Mouse (Mus musculus): ENCODE measurements around the gene Zfp276. TPM values are rescaled to one million over a fixed set of nuclear protein-coding genes. Genes with fewer than 3 reads are reported as not detected.
"Not testable (repeated sequence)": the region's sequence is repeated elsewhere in the genome, so short reads cannot be mapped to it uniquely, and the experiment has no call there.

Zfp276 gene
- polyA plus RNA-seq, 1 experiment from 2014 or later = 19.2 TPM

DNA sequence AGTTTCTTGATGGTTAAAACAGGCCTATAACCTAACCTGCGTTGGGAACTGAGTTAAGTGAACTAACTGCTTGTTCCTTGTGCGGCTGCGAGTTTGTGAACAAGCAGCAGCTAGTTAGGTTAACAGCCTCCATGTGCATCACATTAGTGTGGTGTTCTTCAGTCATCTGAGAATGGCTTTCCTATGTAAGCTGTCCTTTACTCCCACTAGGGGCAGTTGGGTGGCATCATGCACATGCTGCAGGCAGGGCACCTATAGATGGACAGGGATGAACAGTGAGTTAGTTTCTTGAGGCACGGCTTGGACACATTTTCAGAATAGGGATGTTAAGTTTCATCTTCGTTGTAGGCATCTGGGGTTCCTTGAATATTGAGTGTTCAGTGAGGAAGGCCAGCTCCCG, 1.2 kb downstream of the Zfp276 start:
- H3K9me3 ChIP-seq (replicated peaks; ENCODE audit: control insufficient read depth, low read length) = no peaks in the 10 kb centered on the region
- peak overlapping the region; percentile 99 for H3K9ac ChIP-seq (ENCODE audit: low read length)
- H3K4me3 ChIP-seq (replicated peaks; ENCODE audit: low read length) = peak overlapping the region; percentile 99
- peaks cover 20% of the 10 kb centered on the region for H3K4me1 ChIP-seq (ENCODE audit: control insufficient read depth, insufficient read depth, low read length)
- no peak for ATAC-seq (ENCODE audit: insufficient read depth, low FRiP score)
- peak overlapping the region; percentile 94 for H3K4me2 ChIP-seq (ENCODE audit: low read depth, low read length)
- 69% methylated on average over 6 of the region's 6 CpGs for WGBS
- H3K36me3 ChIP-seq (ENCODE audit: control insufficient read depth, insufficient read depth, low read length) = peaks cover 18% of the 10 kb centered on the region
- no peaks in the 10 kb centered on the region for H3K27me3 ChIP-seq (ENCODE audit: control insufficient read depth, insufficient read depth, low read length)
- H3K27ac ChIP-seq (ENCODE audit: low read length) = no peak overlapping the region

DNA sequence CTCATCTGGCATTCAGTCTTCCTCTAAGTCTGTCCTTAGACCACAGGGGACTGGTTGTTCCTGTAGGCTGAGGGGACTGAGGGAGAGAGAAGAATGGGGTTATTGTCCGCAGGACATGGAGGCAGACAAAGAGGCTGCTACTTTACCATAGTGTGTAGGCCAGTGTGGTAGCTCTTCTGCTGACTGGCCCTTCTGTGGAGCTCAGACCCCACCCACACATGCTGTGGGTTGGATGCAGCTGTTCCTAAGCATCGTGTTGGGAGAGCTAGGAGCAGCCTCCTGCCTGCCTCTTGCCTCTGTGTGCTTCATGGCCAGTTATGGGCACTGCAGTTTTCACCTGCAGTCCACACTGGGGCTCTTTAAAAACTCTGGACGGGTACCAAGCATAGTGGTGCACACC, 3.1 kb downstream of the Zfp276 start:
- no peak for ATAC-seq (ENCODE audit: insufficient read depth, low FRiP score)
- 80% methylated on average over 3 of the region's 3 CpGs for WGBS
- Histone ChIP-seq H3K27me3 (ENCODE audit: control insufficient read depth, insufficient read depth, low read length) (no peaks in the 10 kb centered on the region), H3K4me2 (ENCODE audit: low read depth, low read length) (no peak overlapping the region), H3K9me3 (replicated peaks; ENCODE audit: control insufficient read depth, low read length) (no peaks in the 10 kb centered on the region), H3K27ac (ENCODE audit: low read length) (no peak overlapping the region), H3K4me3 (replicated peaks; ENCODE audit: low read length) (no peak overlapping the region), H3K4me1 (ENCODE audit: control insufficient read depth, insufficient read depth, low read length) (peaks cover 20% of the 10 kb centered on the region), H3K36me3 (ENCODE audit: control insufficient read depth, insufficient read depth, low read length) (peaks cover 13% of the 10 kb centered on the region), H3K9ac (ENCODE audit: low read length) (no peak overlapping the region)

DNA sequence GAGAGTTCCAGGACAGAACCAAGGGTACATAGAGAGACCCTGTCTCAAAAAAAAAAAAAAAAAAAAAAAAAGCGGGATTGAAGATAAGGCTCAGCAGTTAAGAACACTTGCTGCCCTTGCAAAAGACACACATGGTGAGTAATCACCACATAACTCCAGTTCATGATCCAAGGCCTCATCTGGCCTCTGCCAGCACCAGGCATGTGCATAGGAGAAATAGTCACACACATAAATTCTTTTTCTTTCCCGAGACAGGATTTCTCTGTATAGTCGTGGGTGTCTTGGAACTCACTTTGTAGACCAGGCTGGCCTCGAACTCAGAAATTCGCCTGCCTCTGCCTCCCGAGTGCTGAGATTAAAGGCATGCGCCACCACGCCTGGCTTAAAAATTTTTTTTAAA, 3.6 kb downstream of the Zfp276 start:
- ATAC-seq (ENCODE audit: insufficient read depth, low FRiP score); H3K9me3 ChIP-seq (replicated peaks; ENCODE audit: control insufficient read depth, low read length): not testable (repeated sequence)
- peaks cover 13% of the 10 kb centered on the region for H3K36me3 ChIP-seq (ENCODE audit: control insufficient read depth, insufficient read depth, low read length)

DNA sequence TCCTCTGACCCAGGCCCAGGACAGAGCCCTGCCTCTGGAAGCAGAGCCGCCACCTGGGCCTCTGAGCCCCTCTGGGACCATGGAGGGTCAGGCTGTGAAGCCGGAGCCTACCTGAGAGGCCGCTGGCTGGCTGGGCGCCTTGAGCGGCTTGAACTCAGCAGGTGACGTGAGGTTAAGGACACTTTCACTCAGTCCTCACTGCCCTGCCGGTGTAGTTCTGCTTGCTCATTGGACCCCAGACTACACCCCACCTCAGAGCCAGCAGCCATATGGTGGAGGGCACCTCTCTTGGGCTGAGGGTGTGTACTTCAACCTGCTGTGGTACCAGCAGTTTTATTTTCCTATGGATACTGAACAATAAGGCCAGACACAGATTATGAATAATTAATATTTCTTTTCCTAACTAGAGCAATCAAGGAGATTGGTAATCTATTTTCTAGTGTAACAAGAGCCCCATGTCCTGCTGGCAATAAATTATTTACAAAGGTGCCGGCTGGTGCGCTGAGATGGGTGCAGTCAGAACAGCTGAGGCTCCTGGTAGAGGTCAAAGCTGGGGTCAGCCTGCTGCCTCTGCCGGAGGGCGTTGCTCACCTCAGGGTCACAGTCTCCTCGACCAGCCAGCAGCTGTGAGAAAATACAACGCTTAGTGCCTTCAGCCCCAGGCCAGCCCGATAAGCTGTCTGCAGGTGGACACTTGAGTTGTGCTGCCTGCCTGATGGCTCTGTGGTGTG, 14.1 kb downstream of the Zfp276 start:
- H3K27ac ChIP-seq (ENCODE audit: low read length) = no peak overlapping the region
- 66% methylated on average over 14 of the region's 14 CpGs for WGBS
- no peaks in the 10 kb centered on the region; the same call in 1 of the 2 replicates for H3K4me1 ChIP-seq (ENCODE audit: control insufficient read depth, insufficient read depth, low read length)
- H3K4me2 ChIP-seq (ENCODE audit: low read depth, low read length) = no peak overlapping the region
- no peaks in the 10 kb centered on the region for H3K9me3 ChIP-seq (replicated peaks; ENCODE audit: control insufficient read depth, low read length)
- no peaks in the 10 kb centered on the region for H3K27me3 ChIP-seq (ENCODE audit: control insufficient read depth, insufficient read depth, low read length)
- peaks cover 27% of the 10 kb centered on the region for H3K36me3 ChIP-seq (ENCODE audit: control insufficient read depth, insufficient read depth, low read length)
- no peak for ATAC-seq (ENCODE audit: insufficient read depth, low FRiP score)
- no peak overlapping the region for H3K9ac ChIP-seq (ENCODE audit: low read length)
- no peak overlapping the region for H3K4me3 ChIP-seq (replicated peaks; ENCODE audit: low read length)

More for the DNA sequence above, 3.6 kb downstream of the Zfp276 start:
- not testable (repeated sequence) for H3K9ac ChIP-seq (ENCODE audit: low read length); H3K4me2 ChIP-seq (ENCODE audit: low read depth, low read length); H3K4me3 ChIP-seq (replicated peaks; ENCODE audit: low read length); H3K27ac ChIP-seq (ENCODE audit: low read length); H3K27me3 ChIP-seq (ENCODE audit: control insufficient read depth, insufficient read depth, low read length)
- peaks cover 17% of the 10 kb centered on the region for H3K4me1 ChIP-seq (ENCODE audit: control insufficient read depth, insufficient read depth, low read length)
- 85% methylated on average over 8 of the region's 8 CpGs for WGBS

DNA sequence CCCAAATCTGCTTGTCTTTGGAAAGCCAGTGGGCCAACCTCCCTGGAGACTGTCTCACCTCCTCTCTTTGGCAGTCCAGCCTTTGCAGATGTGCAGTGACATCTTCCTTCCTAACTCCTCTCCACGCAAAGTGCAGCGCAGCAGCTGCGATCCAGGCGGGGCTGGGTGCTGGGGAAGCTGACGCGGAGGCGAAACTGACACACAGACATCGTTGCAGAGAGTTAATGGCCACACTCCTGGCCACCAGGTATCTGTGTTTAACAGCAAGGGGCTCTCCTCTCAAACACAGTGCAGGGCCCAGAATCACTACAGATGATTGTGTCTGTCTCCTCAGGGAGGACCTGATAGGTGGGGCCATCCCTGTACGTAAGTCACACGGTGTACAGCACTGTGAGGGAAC, 17.2 kb downstream of the Zfp276 start:
- no peak overlapping the region for H3K9ac ChIP-seq (ENCODE audit: low read length)
- H3K4me2 ChIP-seq (ENCODE audit: low read depth, low read length) = no peak overlapping the region
- ATAC-seq (ENCODE audit: insufficient read depth, low FRiP score) = no peak
- H3K27me3 ChIP-seq (ENCODE audit: control insufficient read depth, insufficient read depth, low read length) = no peaks in the 10 kb centered on the region
- H3K9me3 ChIP-seq (replicated peaks; ENCODE audit: control insufficient read depth, low read length) = no peaks in the 10 kb centered on the region
- WGBS = 83% methylated on average over 10 of the region's 10 CpGs
- H3K4me1 ChIP-seq (ENCODE audit: control insufficient read depth, insufficient read depth, low read length) = no peaks in the 10 kb centered on the region; the same call in 1 of the 2 replicates
- H3K27ac ChIP-seq (ENCODE audit: low read length) = no peak overlapping the region
- H3K36me3 ChIP-seq (ENCODE audit: control insufficient read depth, insufficient read depth, low read length) = peaks cover 8% of the 10 kb centered on the region; the same call in 1 of the 2 replicates
- H3K4me3 ChIP-seq (replicated peaks; ENCODE audit: low read length) = no peak overlapping the region

DNA sequence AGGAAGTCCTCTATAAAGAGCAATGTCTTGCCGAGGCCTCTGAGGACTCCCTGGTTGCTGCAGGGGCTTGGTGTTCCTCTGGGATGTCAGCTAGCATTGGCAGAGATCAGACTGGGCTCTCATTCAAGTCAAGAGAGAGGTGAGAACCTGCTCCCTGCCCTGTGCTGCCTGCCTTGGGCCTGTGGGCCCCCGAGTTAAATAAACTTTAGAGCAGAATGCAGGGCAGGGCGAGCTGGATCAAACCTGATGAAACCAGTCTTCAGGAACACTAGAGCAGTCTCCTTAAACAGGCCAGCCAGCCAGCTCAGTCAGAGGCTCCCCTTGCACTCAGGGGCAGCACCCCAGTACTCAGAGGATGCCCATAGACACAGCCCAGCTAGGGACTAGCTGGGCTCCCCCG, 17.9 kb downstream of the Zfp276 start:
- H3K9me3 ChIP-seq (replicated peaks; ENCODE audit: control insufficient read depth, low read length) = no peaks in the 10 kb centered on the region
- 71% methylated on average over 4 of the region's 4 CpGs for WGBS
- H3K9ac ChIP-seq (ENCODE audit: low read length) = 0 out of 2 replicates have a peak overlapping the region, but pooled peaks have one; percentile 0
- ATAC-seq (ENCODE audit: insufficient read depth, low FRiP score) = peak; percentile 44; the same call in 1 of the 2 replicates
- H3K27ac ChIP-seq (ENCODE audit: low read length) = no peak overlapping the region
- no peak overlapping the region for H3K4me2 ChIP-seq (ENCODE audit: low read depth, low read length)
- no peak overlapping the region for H3K4me3 ChIP-seq (replicated peaks; ENCODE audit: low read length)
- H3K4me1 ChIP-seq (ENCODE audit: control insufficient read depth, insufficient read depth, low read length) = no peaks in the 10 kb centered on the region; the same call in 1 of the 2 replicates
- peaks cover 8% of the 10 kb centered on the region; the same call in 1 of the 2 replicates for H3K36me3 ChIP-seq (ENCODE audit: control insufficient read depth, insufficient read depth, low read length)
- no peaks in the 10 kb centered on the region for H3K27me3 ChIP-seq (ENCODE audit: control insufficient read depth, insufficient read depth, low read length)

DNA sequence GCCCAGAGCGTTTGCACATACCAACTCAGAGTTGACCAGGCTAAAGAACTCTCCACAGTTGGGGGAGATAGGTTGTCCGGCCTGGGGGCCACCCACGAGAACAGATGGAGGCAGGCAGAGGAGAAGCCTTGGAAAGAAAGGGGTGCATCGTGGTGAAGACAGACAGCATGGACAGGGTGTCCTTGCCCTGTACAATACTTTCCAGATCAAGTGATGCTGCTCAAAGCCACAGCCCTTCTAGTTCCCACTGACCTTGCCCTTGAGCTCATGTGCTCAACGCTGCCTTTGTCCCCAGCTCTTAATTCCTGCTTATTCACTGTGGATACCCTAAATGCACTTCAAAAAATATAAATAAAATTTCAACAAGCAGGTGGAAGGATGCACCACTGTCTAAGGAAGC, 20.5 kb downstream of the Zfp276 start:
- H3K27me3 ChIP-seq (ENCODE audit: control insufficient read depth, insufficient read depth, low read length) = no peaks in the 10 kb centered on the region
- H3K27ac ChIP-seq (ENCODE audit: low read length) = no peak overlapping the region
- H3K9me3 ChIP-seq (replicated peaks; ENCODE audit: control insufficient read depth, low read length) = no peaks in the 10 kb centered on the region
- no peaks in the 10 kb centered on the region; the same call in 1 of the 2 replicates for H3K4me1 ChIP-seq (ENCODE audit: control insufficient read depth, insufficient read depth, low read length)
- no peak overlapping the region for H3K4me2 ChIP-seq (ENCODE audit: low read depth, low read length)
- no peaks in the 10 kb centered on the region for H3K36me3 ChIP-seq (ENCODE audit: control insufficient read depth, insufficient read depth, low read length)
- H3K4me3 ChIP-seq (replicated peaks; ENCODE audit: low read length) = no peak overlapping the region
- WGBS = 87% methylated on average over 5 of the region's 5 CpGs
- H3K9ac ChIP-seq (ENCODE audit: low read length) = no peak overlapping the region
- ATAC-seq (ENCODE audit: insufficient read depth, low FRiP score) = no peak

DNA sequence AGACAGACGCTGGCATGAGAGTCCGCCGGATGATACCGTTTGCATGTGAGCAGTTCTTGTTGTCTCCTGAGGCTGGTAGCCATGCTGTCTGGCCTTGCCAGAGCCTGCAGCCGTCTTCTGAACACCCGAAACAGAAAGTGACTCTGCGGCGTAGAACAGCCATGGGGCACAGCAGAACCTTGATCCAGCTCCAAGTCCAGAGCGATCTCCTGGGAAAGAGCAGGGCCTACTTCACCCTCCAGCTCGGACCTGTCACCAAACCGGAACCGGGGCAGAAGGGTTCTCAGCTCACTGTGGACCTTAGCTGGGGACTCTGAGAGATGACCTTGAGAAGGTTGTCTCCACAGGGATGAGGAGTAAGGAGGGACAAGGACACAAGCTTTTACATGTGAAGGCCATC, 21.1 kb downstream of the Zfp276 start:
- WGBS = 94% methylated on average over 12 of the region's 12 CpGs
- ATAC-seq (ENCODE audit: insufficient read depth, low FRiP score) = no peak
- Histone ChIP-seq H3K9ac (ENCODE audit: low read length) (no peak overlapping the region), H3K4me2 (ENCODE audit: low read depth, low read length) (no peak overlapping the region), H3K9me3 (replicated peaks; ENCODE audit: control insufficient read depth, low read length) (no peaks in the 10 kb centered on the region), H3K4me3 (replicated peaks; ENCODE audit: low read length) (no peak overlapping the region), H3K27ac (ENCODE audit: low read length) (no peak overlapping the region), H3K4me1 (ENCODE audit: control insufficient read depth, insufficient read depth, low read length) (no peaks in the 10 kb centered on the region; the same call in 1 of the 2 replicates), H3K27me3 (ENCODE audit: control insufficient read depth, insufficient read depth, low read length) (no peaks in the 10 kb centered on the region), H3K36me3 (ENCODE audit: control insufficient read depth, insufficient read depth, low read length) (no peaks in the 10 kb centered on the region)

DNA sequence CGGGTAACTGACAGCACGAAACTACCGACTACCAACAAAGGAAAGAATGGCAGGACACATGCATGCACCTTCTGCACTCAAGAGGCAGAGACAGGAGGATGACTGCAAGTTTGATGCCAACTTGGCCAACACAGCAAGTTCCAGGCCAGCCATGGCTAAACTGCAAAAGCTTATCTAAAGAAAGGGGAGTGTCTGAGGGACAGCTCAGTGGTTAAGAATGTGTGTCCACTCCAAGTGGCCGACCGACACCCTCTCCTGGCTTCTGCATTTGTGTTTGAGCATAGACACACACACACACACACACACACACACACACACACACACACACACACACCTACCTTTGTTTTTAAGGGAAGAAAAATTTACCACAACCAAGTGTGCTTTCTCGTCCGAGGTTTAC, 24.4 kb downstream of the Zfp276 start:
- no peak overlapping the region for H3K4me3 ChIP-seq (replicated peaks; ENCODE audit: low read length)
- H3K36me3 ChIP-seq (ENCODE audit: control insufficient read depth, insufficient read depth, low read length) = no peaks in the 10 kb centered on the region
- H3K9ac ChIP-seq (ENCODE audit: low read length) = no peak overlapping the region
- no peaks in the 10 kb centered on the region for H3K4me1 ChIP-seq (ENCODE audit: control insufficient read depth, insufficient read depth, low read length)
- H3K9me3 ChIP-seq (replicated peaks; ENCODE audit: control insufficient read depth, low read length) = no peaks in the 10 kb centered on the region
- no peak for ATAC-seq (ENCODE audit: insufficient read depth, low FRiP score)
- no peak overlapping the region for H3K27ac ChIP-seq (ENCODE audit: low read length)
- WGBS = 64% methylated on average over 7 of the region's 7 CpGs
- no peaks in the 10 kb centered on the region for H3K27me3 ChIP-seq (ENCODE audit: control insufficient read depth, insufficient read depth, low read length)
- H3K4me2 ChIP-seq (ENCODE audit: low read depth, low read length) = no peak overlapping the region
